Mouse (Mus musculus) brain, embryonic 18.5 days (tissue): ENCODE measurements around the gene Copz1.
"Not testable (repeated sequence)": the region's sequence is repeated elsewhere in the genome, so short reads cannot be mapped to it uniquely, and the experiment has no call there.

Experiments used
- DNase-seq: peaks from one replicate; pipeline ENCODE4 v3.0.0-alpha.2; 2012; ENCODE audit warnings: low read depth, low spot score

Gene Copz1

GRCm38 (mm10) chr15:103251595-103251994 is 20.9 kb upstream of the Copz1 start:
- no peak for DNase-seq

- DNase-seq, result no peak
Measured at GRCm38 (mm10) chr15:103252660-103253059, 19.9 kb upstream of the Copz1 start.

GRCm38 (mm10) chr15:103253352-103253751 is 19.2 kb upstream of the Copz1 start:
- DNase-seq, result no peak

GRCm38 (mm10) chr15:103255169-103255568 is 17.3 kb upstream of the Copz1 start:
- no peak for DNase-seq

GRCm38 (mm10) chr15:103256210-103256986 is 16.1 kb upstream of the Copz1 start:
- DNase-seq, result no peak

- DNase-seq, result no peak
Measured at GRCm38 (mm10) chr15:103257790-103258728, 14.5 kb upstream of the Copz1 start, which contains the start of gene Nfe2. Gene Nfe2 (minus strand): TSS chr15:103258403.

- DNase-seq, result no peak
Measured at GRCm38 (mm10) chr15:103259162-103259561, 13.4 kb upstream of the Copz1 start.

GRCm38 (mm10) chr15:103259989-103260388 is 12.5 kb upstream of the Copz1 start:
- no peak for DNase-seq

GRCm38 (mm10) chr15:103264794-103265193 is 7.7 kb upstream of the Copz1 start:
- no peak for DNase-seq

GRCm38 (mm10) chr15:103268903-103269302 is 3.6 kb upstream of the Copz1 start:
- DNase-seq, result no peak

GRCm38 (mm10) chr15:103275943-103276342 is 3.4 kb downstream of the Copz1 start:
- not testable (repeated sequence) for DNase-seq

GRCm38 (mm10) chr15:103277949-103278348 is 5.4 kb downstream of the Copz1 start:
- no peak for DNase-seq

GRCm38 (mm10) chr15:103279750-103280149 is 7.2 kb downstream of the Copz1 start:
- DNase-seq, result no peak

GRCm38 (mm10) chr15:103280817-103281464 is 8.4 kb downstream of the Copz1 start:
- no peak for DNase-seq

- no peak for DNase-seq
Measured at GRCm38 (mm10) chr15:103281465-103282205, 9.1 kb downstream of the Copz1 start.

- DNase-seq, result no peak
Measured at GRCm38 (mm10) chr15:103284066-103284465, 11.6 kb downstream of the Copz1 start.

- no peak for DNase-seq
Measured at GRCm38 (mm10) chr15:103284647-103285046, 12.1 kb downstream of the Copz1 start.

- DNase-seq, result no peak
Measured at GRCm38 (mm10) chr15:103285778-103286417, 13.4 kb downstream of the Copz1 start.

GRCm38 (mm10) chr15:103289600-103289999 is 17.1 kb downstream of the Copz1 start:
- no peak for DNase-seq

- DNase-seq, result no peak
Measured at GRCm38 (mm10) chr15:103290417-103290816, 17.9 kb downstream of the Copz1 start.

GRCm38 (mm10) chr15:103290843-103291242 is 18.3 kb downstream of the Copz1 start:
- DNase-seq, result no peak
